Mouse (Mus musculus) cerebellum, adult 9-10 months (tissue): ENCODE data around the gene Zfyve26.
"Not testable (repeated sequence)": the region's sequence is repeated elsewhere in the genome, so short reads cannot be mapped to it uniquely, and the experiment has no call there.

Experiments
- DNase-seq: peaks from one replicate; pipeline ENCODE4 v3.0.0; 2022

Gene Zfyve26

DNA sequence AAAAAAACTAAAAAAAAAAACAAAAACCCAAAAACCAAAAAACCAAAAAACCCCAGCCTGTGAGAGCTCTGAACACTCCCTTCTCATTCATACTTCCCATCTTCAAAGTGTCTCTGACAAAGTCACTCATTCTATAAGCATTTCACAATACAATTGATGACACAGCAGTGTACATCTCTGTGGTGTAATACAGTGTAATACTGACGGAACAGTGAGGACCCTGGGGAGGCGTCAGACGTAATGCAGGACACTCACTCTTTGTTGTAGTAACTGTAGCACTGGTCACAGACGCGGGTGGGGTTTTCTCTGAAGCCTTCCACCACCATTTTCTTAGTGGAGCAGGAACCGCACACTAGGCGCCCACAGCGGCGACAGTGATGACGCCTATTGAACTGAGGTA is 41.1 kb downstream of the Zfyve26 start:
- DNase-seq = no peak

DNA sequence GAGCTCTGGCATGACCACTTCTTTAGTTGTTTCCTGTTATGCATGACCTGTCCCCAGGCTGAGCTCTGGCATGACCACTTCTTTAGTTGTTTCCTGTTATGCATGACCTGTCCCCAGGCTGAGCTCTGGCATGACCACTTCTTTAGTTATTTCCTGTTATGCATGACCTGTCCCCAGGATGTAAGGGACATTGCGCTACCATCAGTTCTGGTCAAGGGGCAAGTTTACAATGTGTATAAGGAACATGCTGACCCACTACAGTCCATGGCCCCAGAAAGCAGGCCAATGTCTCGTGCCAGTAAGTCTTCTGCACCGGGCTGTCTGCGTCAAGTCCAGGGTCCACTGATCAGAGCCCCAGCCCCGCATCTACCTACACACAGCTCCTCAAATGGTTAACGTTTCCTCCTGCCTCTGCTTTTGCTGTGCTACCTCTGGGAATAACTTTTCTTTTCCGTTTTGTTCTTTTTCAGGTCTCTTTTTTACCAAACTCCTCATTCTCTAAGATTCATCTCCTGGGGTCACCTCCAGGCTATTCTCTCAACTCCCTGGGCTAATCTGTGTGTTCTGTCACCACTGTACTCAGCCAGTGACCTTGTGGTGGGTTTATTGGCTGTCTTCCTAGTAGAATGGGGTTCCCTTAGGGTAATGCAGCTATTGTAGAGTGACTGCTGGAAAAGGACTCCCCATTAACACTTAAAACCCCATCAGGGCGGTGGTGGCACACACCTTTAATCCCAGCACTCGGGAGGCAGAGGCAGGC is 42.6 kb downstream of the Zfyve26 start:
- no peak for DNase-seq

DNA sequence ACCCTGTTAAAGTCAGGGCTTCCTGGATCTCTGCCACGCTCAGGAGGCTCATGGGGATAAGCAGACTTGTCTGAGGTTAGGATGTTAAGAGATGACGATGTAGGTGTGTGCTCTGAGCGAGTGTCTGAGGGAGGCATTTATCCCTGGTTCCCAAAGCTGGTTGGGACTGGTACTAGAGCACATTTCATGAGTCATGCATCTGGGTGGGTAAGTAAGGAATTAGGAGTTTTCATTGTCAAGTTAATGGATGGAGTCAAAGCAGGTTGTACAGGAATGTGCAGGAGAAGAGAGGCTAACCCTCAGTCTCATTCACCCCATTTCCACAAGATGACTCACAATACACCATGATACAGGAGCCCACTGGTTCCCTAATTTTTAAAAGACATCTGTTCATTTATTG is 48.0 kb downstream of the Zfyve26 start:
- DNase-seq = no peak

DNA sequence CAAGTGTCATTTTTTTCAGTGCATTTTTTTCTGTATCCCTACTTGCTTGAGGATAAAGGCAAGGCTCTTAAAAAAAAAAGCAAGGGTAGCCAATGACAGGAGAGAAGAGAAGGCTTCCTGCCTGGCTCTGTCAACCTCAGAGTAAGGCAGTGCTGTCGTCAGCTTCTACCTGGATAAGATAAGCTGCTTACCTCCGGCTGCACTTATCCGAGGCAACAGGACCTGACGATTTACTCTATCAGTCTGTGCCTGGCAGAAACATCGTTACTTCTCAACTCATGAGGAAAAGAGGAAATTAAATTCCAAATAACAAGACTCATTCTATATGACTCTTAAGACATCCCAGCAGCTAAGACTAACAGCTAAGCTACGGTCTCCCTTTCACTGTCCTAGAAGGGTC is 53.2 kb downstream of the Zfyve26 start:
- DNase-seq = no peak

DNA sequence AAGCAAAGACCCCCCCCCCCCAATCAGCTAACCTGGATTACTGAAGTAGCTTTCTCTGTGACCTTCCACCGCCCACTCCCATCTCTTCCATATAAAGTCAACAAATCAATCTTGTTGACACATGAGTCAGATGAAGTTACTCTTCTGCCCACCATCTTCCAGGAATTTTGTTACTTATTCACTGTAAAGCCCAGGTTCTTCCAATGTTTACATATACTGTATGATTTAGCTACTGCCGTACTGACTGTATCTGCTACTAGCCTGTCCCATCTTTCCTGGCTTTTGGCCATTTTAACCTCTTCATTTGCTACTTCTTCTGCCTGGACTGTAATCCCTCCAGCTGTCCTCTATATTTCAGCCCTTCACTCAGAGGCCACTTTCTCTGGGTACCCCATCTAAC is 54.1 kb downstream of the Zfyve26 start:
- no peak for DNase-seq

DNA sequence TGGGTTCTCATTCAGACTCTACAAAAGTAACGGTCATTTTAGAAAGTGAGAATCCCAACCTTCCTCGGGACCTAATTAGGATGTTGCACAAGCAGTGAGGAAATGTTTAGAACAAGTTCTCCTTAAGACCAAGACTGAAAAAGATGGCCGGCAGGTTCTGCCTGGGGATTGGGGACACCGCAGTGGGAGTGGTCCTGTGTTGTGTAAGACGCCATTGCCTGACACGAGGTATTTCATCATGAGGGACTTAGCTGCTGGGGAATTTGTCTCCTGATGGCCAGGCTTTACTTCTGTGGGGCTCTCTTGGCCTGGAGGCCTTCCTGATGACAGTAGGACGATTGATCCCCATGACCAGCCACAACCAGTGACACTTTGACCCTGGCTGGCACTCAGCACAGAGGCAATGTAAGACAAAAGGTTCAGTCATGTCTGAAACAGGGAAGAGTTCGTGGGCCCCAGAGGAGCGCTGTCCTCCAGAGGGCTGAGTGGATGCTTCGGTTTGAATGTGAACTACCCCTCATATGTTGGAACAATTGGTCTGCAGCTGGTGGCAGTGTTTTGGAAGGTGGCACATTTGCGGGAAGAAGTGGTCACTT is 60.5 kb downstream of the Zfyve26 start:
- no peak for DNase-seq

DNA sequence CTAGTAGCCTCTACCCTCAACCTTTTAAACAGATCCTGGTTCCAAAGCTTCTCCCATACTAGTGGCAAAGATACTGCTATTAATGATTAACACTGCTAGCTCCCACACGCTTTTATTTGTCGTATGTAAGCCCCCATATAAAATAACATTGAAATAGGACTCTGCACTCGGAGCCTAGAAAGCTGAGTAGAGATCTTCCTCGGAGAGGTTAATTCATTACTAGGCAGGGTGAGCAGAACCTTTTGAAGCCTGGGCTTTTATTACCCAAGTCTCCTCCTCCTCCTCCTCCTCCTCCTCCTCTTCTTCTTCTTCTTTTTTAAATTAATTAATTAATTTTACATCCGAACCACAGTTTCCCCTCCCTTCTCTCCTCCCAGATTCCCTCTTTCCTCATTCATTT is 78.6 kb downstream of the Zfyve26 start:
- DNase-seq = no peak

DNA sequence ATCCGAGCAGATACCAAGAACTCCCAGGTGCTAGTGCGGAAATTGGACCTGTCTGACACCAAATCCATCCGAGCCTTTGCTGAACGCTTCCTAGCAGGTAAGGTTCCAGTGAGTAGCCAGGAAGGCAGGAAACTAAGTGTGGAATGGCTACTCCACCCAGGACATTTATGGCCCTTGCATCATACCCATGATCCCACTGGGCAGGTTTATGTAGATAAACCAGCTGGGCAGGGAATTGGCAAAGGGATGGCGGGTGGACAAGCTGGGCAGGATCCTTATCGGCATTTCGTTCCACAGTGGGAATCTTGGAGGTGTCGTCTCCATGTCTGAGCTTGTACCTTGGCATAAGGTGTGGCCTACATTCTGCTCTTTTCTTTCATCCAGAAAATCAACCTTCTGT is 84.7 kb downstream of the Zfyve26 start:
- DNase-seq = no peak

DNA sequence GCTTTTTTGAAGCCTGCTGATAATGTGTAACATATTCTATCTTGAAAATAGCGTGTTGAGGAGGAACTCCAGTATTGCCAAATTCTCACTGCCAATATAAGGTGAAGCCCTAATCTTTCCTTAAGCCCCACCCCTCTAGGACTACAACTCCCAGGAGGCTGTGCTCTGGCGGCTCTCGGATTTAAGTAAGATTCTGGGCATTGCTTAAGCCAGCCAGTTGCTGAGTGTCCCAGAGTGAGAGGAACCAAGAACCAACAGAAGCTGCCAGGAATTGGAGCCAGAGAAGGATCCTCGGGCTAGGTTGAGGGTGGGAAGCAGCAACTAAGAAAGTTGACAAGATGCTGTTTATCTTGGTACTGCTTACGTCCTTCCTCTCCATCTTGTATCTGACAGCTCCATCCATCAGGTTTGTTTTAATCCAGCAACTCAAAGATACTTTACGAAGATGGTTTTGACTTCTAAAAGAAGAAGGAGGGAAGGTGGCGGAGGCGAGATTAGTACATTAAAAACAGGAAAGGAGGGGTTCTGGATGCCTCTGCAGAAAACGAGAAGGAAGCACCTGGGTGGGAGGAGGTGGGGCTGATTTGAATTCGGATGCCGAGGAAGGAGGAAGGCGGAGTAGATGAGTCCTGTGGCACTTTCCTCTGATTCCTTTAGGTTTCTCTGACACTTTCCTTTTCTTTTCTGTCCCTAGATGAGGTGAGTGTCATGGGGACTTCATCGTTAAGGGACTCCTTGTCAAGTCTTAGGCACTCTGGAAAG is 87.2 kb downstream of the Zfyve26 start, which contains the start of gene Rdh12:
Gene Rdh12, plus strand, starts transcription at position 212 of the 762 bp plus-strand sequence.
- DNase-seq = peak; percentile 62

DNA sequence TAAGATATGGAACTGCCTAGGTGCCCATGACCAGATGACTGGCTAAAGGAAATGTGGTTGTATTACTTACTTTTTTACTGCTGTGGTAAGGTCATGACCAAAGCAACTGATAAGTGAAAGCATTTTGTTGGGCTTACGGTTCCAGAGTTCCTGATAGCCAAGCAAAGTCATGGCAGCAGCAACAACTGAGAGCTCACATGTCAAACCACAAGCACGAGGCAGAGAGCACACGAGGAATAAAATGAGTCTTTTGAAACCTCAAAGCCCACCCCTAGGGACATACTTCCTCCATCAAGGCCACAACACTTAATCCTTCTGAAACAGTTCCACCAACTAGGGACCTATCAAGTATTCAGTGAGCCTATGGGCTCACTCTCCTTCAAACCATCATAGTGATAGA is 94.2 kb downstream of the Zfyve26 start:
- no peak for DNase-seq

DNA sequence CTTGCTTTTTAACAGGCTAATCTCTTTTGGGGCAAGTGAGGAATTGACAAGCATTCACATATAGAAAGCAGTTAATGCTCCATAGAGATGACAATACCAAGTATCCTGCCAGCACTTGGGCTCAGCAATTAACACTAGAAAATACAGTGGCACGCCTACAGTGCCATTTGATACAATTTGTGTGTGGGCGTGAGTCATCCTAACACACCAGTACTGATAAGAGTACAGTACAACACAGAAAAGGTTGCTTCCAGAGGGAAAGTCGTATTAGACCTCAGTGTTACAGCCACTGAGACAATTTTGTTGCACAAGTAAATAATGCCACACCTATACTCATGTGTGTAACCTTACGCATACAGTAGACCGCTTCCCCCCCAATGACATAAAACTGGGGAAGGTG is 99.0 kb downstream of the Zfyve26 start:
- DNase-seq = no peak

DNA sequence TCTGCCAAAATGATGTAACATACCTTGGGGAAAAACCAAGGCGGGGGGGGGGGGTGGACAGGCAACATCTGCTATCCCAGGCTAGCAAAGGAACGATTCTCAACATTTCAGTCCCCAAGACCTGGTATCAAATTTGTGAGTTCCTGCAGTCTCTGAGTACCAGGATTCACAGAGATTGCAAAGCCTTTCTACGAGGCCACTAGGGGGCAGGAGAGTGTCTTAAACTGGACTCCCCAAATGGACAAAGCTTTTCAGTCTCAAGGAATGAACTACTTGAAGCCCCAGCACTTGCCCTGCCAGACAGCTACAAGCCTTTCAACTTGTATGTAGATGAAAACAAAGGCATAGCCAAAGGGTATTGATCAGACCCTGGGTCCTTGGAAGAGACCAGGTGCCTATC is 102.7 kb downstream of the Zfyve26 start:
- DNase-seq = peak; percentile 65

DNA sequence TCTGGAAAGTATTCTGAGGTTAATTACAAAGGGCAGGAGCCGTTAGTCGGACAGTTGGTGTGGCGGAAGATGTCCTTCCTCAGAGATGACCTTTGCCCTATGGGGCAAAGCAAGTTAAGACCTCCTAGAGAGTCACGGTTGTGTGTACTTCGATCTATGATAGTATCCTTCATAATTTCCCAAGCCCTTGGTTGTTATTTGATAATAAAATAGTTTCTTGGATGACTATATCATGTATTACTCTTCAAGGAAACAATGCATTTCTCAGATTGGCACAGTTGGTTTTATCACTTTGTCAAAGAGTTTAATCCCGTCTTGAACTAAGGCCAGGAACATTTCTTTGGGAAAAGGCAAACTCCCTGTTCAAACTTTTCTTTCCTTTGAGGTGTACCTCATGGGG is 103.9 kb downstream of the Zfyve26 start, which contains the start of gene Rdh11:
Gene Rdh11, minus strand, starts transcription at position 101 of the 400 bp plus-strand sequence.
- no peak for DNase-seq

DNA sequence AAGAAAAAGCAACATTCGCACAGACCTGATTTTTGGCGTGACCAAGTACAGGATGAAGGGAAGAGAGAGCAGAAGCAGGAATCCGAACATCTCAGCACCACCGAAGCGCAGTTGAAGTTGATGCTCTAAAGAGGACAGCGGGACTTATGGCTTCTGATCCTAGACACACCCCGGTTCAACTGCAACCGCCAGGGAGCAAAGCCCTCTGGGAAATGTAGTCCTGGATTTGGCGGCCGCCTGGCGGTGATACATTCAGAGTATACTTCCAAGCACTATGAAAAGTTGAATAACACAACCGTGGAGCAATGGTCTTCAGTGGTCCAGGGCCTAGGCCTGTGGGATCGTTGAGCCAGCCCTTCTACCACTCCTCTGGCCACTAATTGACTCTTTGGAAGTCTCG is 104.4 kb downstream of the Zfyve26 start:
- DNase-seq = peak; percentile 69

DNA sequence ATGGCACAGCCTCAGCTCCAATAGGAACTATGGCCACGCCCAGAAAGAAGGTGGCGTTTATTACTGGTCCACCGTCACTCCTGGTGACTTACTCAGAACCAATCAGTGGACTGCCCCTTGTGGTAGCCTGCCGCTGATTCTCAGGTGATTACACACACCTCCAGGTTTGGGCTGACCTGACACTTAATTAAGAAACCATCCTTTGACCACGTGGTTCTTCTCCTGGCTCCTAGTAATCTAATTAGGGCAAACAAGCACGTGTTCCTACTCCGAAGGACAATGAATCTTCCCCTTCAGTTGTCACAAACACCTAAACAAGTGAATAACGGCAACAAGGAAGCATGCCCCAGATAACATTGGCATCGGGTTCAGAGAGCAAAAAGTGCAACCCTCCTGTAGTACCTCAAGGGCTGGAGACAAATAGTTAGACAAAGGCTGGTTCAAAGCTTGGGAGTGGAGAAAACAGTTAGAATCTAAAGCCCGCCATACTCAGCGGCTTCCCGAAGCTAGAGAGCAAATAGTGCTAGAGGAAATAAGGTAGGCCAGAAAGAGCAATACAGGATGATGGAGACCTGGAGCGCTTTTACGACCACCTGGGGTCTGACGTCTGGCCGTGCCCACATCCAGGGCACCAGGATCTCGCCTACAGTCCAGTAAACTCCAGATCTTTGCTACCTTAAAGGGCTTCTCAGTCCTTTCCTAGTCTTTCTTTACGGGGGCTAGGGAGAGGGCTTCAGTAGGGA is 105.0 kb downstream of the Zfyve26 start:
- DNase-seq = peak; percentile 76

DNA sequence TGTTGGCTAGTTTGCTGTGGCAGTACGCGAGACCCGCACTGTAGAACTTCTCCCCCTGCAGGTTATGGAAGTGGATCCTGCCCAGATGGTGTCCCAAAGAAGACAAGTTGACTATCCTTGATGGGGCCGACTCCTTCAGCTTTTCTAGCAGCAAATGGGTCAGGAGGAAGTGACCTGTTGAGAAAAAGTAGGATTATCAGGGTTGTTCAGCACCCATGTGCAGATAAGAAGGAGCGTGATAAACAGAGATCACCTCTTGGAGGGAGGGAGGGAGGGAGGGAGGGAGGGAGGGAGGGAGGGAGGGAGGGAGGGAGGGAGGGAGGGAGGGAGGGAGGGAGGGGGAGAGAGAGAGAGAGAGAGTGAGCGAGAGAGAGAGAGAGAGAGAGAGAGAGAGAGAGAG is 110.9 kb downstream of the Zfyve26 start:
- DNase-seq = not testable (repeated sequence)
